Mouse (Mus musculus) lung, embryonic 14.5 days (tissue): ENCODE data around the gene Bcor. TPM values are rescaled to one million over a fixed set of nuclear protein-coding genes. Genes with fewer than 3 reads are reported as not detected.

Source experiments
- ATAC-seq: fragments of 200-750 bp; cut with Nextera tagmentation; 2 replicates; pipeline ENCODE4 v1.8.0; 2017; ENCODE audit warnings: mild to moderate bottlenecking, moderate TSS enrichment, moderate library complexity; ENCODE audit not compliant: insufficient read depth
- DNase-seq: peaks from one replicate; pipeline ENCODE4 v3.0.0-alpha.2; 2015
- H3K27ac ChIP-seq: fragments of 300-500 bp; sonication (generic); 2 replicates; pipeline ENCODE4 v1.5.1; 2014; ENCODE audit warnings: low read depth, mild to moderate bottlenecking, moderate library complexity
- H3K27me3 ChIP-seq: fragments of 300-500 bp; sonication (generic); 2 replicates; pipeline ENCODE4 v1.6.1; 2014; ENCODE audit warnings: low read length, control low read depth; ENCODE audit not compliant: insufficient read depth
- H3K36me3 ChIP-seq: fragments of 300-500 bp; sonication (generic); 2 replicates; pipeline ENCODE4 v1.6.1; 2014; ENCODE audit warnings: control low read depth; ENCODE audit not compliant: insufficient read depth
- H3K4me1 ChIP-seq: fragments of 300-500 bp; sonication (generic); 2 replicates; pipeline ENCODE4 v1.6.1; 2014; ENCODE audit warnings: antibody characterized with exemption, control low read depth; ENCODE audit not compliant: insufficient read depth
- H3K4me2 ChIP-seq: fragments of 300-500 bp; sonication (generic); 2 replicates; pipeline ENCODE4 v1.6.1; 2014; ENCODE audit warnings: mild to moderate bottlenecking
- H3K4me3 ChIP-seq: fragments of 300-500 bp; sonication (generic); 2 replicates; pipeline ENCODE4 v1.5.1; 2014; ENCODE audit warnings: low read depth, low read length
- H3K9ac ChIP-seq: fragments of 300-500 bp; sonication (generic); 2 replicates; pipeline ENCODE4 v1.6.1; 2014
- H3K9me3 ChIP-seq: fragments of 300-500 bp; sonication (generic); 2 replicates; pipeline ENCODE4 v1.6.1; 2016; ENCODE audit warnings: low read depth, low read length, control low read depth
- CTCF ChIP-seq: IDR thresholded peaks from 2 replicates; pipeline ENCODE4 v1.5.1; 2016; ENCODE audit warnings: antibody characterized with exemption, low read depth
- WGBS: fragments of 180-500 bp; shearing (Covaris S2); extraction: QIAGEN DNeasy Blood & Tissue Kit; methylation state at CpG from one replicate; pipeline ENCODE4 v1.1.7; 2014; 5-methylcytosine and 5-hydroxymethylcytosine counted together
- polyA plus RNA-seq: library from polyadenylated mRNA; unstranded; fragments of >200 nt; fragmentation: Nextera tagmentation; extraction: Ambion mirVana; gene quantifications from 2 replicates; pipeline ENCODE4 v1.2.1, GENCODE M21; 2014

Gene Bcor
- polyA plus RNA-seq, 1 experiment from 2014 or later, result 28.9 TPM

GRCm38 (mm10) chrX:11998934-11999336, 161.2 kb downstream of the Bcor start:
- H3K27me3 ChIP-seq, result peaks cover 20% of the 10 kb centered on the region; the same call in 1 of the 2 replicates
- peak overlapping the region; percentile 32 for H3K4me3 ChIP-seq
- peak overlapping the region; percentile 63 for H3K4me2 ChIP-seq
- no peaks in the 10 kb centered on the region for H3K9me3 ChIP-seq
- peak overlapping the region; percentile 47 for H3K9ac ChIP-seq
- ATAC-seq (peak; percentile 84), DNase-seq (peak; percentile 78)
- H3K4me1 ChIP-seq, result peaks cover 14% of the 10 kb centered on the region; the same call in 1 of the 2 replicates
- no peaks in the 10 kb centered on the region for H3K36me3 ChIP-seq
- TF ChIP-seq CTCF, result peak; percentile 40
- WGBS, result 2% methylated on average over 30 of the region's 41 CpGs
- peak overlapping the region; percentile 63 for H3K27ac ChIP-seq

DNA sequence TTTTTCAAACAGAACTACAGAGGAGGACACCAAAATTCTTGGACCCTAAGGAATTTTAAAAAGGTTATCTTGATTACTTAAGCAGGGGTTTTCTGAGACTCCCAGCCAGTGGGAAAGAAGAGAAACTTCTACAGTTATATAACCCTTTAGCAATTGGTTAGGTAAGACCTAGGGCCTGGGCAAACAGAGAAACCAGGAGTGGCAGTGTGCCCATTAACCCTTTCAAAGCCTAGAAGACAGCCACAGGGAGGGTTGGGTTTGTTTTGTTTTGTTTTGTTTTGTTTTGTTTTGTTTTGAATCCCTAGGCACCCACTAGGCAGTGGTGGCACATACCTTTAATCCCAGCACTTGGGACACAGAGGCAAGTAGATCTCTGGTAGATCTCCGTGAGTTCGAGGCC, 163.3 kb downstream of the Bcor start:
- Histone ChIP-seq H3K27me3 (peaks cover 19% of the 10 kb centered on the region; the same call in 1 of the 2 replicates), H3K9me3 (no peaks in the 10 kb centered on the region), H3K4me3 (no peak overlapping the region), H3K4me1 (peaks cover 7% of the 10 kb centered on the region; the same call in 1 of the 2 replicates), H3K36me3 (no peaks in the 10 kb centered on the region), H3K9ac (no peak overlapping the region), H3K4me2 (no peak overlapping the region), H3K27ac (no peak overlapping the region)
- ATAC-seq (no peak), DNase-seq (peak; percentile 13)
- TF ChIP-seq CTCF, result no peak
- WGBS, result 87% methylated on average over 2 of the region's 2 CpGs

- Histone ChIP-seq H3K36me3 (no peaks in the 10 kb centered on the region), H3K4me3 (no peak overlapping the region), H3K4me2 (no peak overlapping the region), H3K9me3 (no peaks in the 10 kb centered on the region), H3K27me3 (peaks cover 15% of the 10 kb centered on the region; the same call in 1 of the 2 replicates), H3K9ac (no peak overlapping the region), H3K27ac (no peak overlapping the region), H3K4me1 (peaks cover 5% of the 10 kb centered on the region; the same call in 1 of the 2 replicates)
- no peak for TF ChIP-seq CTCF
- ATAC-seq (no peak), DNase-seq (no peak)
- WGBS, result 43% methylated on average over 8 of the region's 8 CpGs
Measured at GRCm38 (mm10) chrX:11996489-11996888, 163.7 kb downstream of the Bcor start.

DNA sequence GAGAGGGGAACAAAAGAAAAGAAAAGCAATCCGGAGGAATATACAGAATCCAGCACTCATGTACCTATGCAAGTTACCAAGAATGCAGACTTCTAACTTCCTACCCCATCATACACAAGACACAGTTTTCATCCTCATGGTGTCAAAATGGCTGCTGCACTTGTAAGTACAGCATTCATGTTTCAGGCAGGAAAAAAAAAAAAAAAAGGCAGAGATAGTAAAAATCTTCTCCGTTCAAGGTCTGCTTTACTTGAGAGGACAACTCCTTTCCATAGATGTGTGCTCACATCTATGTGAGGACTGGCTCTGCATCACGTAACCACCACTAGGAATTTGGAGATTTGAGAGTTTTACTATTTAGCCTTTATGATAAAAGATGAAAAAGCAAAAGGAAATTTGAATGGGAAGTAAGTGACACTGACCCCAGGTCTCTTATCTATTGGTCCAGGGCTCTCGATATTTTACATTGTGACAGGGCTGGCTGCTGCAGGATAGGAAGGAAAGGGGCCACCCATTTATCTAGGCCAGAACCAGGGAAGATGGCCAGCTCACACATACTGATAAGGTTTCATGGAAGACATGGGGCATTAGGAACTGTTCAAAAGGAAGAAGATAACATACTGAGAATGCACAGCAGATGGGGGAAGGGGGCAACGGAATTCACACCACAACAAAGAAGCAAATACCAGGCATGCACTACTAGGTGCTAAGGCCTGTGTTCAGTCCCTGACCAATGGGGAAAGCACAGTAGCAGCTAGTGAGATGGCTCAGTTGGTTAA, 166.3 kb downstream of the Bcor start:
- Histone ChIP-seq H3K27ac (no peak overlapping the region), H3K4me1 (no peaks in the 10 kb centered on the region), H3K4me3 (no peak overlapping the region), H3K4me2 (no peak overlapping the region), H3K27me3 (no peaks in the 10 kb centered on the region), H3K9ac (no peak overlapping the region), H3K9me3 (no peaks in the 10 kb centered on the region), H3K36me3 (no peaks in the 10 kb centered on the region)
- no peak for ATAC-seq
- TF ChIP-seq CTCF, result no peak
- DNase-seq, result no peak
- WGBS, result 65% methylated on average over 5 of the region's 5 CpGs

GRCm38 (mm10) chrX:11989471-11989870, 170.7 kb downstream of the Bcor start:
- no peak overlapping the region for H3K9ac ChIP-seq
- no peak overlapping the region for H3K4me3 ChIP-seq
- no peaks in the 10 kb centered on the region for H3K27me3 ChIP-seq
- no peaks in the 10 kb centered on the region for H3K4me1 ChIP-seq
- H3K27ac ChIP-seq, result no peak overlapping the region
- H3K9me3 ChIP-seq, result no peaks in the 10 kb centered on the region
- ATAC-seq, result no peak
- WGBS, result 85% methylated on average over 13 of the region's 13 CpGs
- DNase-seq, result no peak
- H3K4me2 ChIP-seq, result no peak overlapping the region
- TF ChIP-seq CTCF, result no peak
- no peaks in the 10 kb centered on the region for H3K36me3 ChIP-seq

DNA sequence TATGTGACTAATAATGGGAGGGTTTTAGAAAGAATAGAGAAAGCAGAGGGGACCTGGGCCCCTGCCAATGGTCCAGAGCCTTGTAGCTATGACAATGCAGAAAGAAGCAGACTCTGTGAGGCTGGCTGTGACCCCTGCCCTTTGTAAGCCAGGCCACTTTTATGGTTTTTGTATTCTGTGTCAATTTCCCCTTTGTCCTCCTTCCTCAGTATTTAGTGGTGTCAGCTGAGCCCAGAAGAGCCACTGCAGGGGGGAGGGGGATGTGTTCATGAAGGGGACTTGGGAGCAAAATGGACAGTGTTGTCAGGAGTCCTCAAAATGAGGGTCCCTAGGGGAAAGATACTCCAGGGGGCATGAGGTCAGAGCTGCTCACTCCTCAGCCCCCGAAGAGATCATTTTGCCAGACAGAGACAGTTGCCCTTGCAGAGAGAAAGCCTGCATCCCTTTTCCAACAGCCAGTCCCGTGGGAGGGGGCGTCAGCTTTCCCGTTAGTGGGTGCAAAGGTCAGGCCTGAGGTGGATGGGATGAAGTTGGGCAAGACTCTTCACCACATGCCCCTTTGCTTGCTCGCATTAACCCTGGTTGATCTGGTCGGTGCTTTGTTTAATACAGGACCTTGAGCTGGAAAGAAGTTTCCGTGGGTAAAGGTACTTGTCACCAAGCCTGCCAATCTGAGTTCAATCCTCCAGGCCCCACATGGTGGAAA, 171.8 kb downstream of the Bcor start:
- Histone ChIP-seq H3K4me3 (no peak overlapping the region), H3K27ac (no peak overlapping the region), H3K4me1 (no peaks in the 10 kb centered on the region), H3K9ac (no peak overlapping the region), H3K27me3 (no peaks in the 10 kb centered on the region), H3K36me3 (no peaks in the 10 kb centered on the region), H3K9me3 (no peaks in the 10 kb centered on the region), H3K4me2 (no peak overlapping the region)
- TF ChIP-seq CTCF, result no peak
- ATAC-seq, result no peak
- DNase-seq, result no peak
- WGBS, result 67% methylated on average over 7 of the region's 7 CpGs

GRCm38 (mm10) chrX:11987602-11988001, 172.6 kb downstream of the Bcor start:
- TF ChIP-seq CTCF, result no peak
- no peaks in the 10 kb centered on the region for H3K9me3 ChIP-seq
- H3K27ac ChIP-seq, result no peak overlapping the region
- DNase-seq (no peak), ATAC-seq (no peak)
- H3K9ac ChIP-seq, result no peak overlapping the region
- H3K36me3 ChIP-seq, result no peaks in the 10 kb centered on the region
- H3K27me3 ChIP-seq, result no peaks in the 10 kb centered on the region
- no peak overlapping the region for H3K4me2 ChIP-seq
- WGBS, result 65% methylated on average over 7 of the region's 7 CpGs
- no peak overlapping the region for H3K4me3 ChIP-seq
- H3K4me1 ChIP-seq, result no peaks in the 10 kb centered on the region
